Mouse (Mus musculus): ENCODE measurements around the gene Sccpdh. TPM values are rescaled to one million over a fixed set of nuclear protein-coding genes. Genes with fewer than 3 reads are reported as not detected.

Sccpdh gene
- total and polyA plus RNA-seq, 3 experiments = 10.3 to 22.2 (median 18.9) TPM

DNA sequence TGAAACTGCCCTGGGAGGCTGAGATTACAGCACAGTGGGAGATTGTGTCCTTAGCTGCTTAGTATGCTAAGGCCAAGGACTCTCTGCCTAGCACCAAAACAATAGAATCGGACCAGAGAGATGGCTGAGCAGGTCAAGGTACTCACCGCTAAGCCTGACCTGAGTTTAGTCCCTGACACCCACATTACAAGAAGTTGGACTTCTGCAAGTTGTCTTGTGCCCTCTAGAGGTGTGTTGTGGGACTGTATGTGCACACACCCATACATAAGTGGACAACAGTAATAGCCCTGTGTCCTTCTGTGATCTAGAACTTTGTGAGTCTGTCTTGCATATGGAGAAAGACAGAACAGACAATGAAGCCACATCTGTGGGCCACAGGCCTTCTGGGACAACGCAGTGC is 33.9 kb upstream of the Sccpdh start:
- peak in 1 of 2 experiments; percentile 33; a peak in 2 of 4 replicates for TF ChIP-seq CTCF (conservative IDR thresholded peaks at IDR 0.05 in 1 of 2, IDR thresholded peaks at IDR 0.05 in 1 of 2; ENCODE audit: low read depth in 2 of 2, low read length in 2 of 2)
- no peak for TF ChIP-seq MAZ (IDR thresholded peaks at IDR 0.05; ENCODE audit: low read depth, low read length)
- Histone ChIP-seq H3K9ac (ENCODE audit: insufficient read depth, low read depth) (no peak overlapping the region), H3K27me3 (replicated peaks) (no peaks in the 10 kb centered on the region), H3K4me1 (ENCODE audit: control insufficient read depth in 1 of 2, insufficient read depth in 2 of 2) (peaks cover 0 to 13% of the 10 kb centered on the region in 2 experiments; a peak in 2 of 4 replicates), H3K9me3 (replicated peaks; ENCODE audit: low read length) (no peaks in the 10 kb centered on the region), H3K79me2 (replicated peaks; ENCODE audit: control insufficient read depth, extremely low read depth, insufficient read depth, poor library complexity, severe bottlenecking) (no peaks in the 10 kb centered on the region), H3K36me3 (replicated peaks in 1 of 2; ENCODE audit: control insufficient read depth in 1 of 2, insufficient read depth in 1 of 2, low read length in 1 of 2) (no peaks in the 10 kb centered on the region), H3K4me2 (ENCODE audit: insufficient read depth, low read depth, poor library complexity, severe bottlenecking) (no peak overlapping the region), H3K27ac (ENCODE audit: insufficient read depth, low read depth) (no peak overlapping the region), H3K4me3 (replicated peaks in 1 of 3; ENCODE audit: low read depth in 2 of 3, low read length in 2 of 3, poor library complexity in 1 of 3) (no peak overlapping the region)
- no peak for DNase-seq (ENCODE audit: extremely low read depth)
- dilution Hi-C loops (cut with MboI; ENCODE audit: extremely low pct_ligation_motif_present, extremely low pct_unique_long_range_greater_than_20kb, low sequenced_read_pairs) (no loop called here), in situ Hi-C loops (cut with MboI; ENCODE audit: low pct_ligation_motif_present, low pct_unique_long_range_greater_than_20kb, low sequenced_read_pairs) (loop anchor here (25.0 kb wide), 1 partner anchor 203 kb away; no protein-coding TSS in a partner anchor)

DNA sequence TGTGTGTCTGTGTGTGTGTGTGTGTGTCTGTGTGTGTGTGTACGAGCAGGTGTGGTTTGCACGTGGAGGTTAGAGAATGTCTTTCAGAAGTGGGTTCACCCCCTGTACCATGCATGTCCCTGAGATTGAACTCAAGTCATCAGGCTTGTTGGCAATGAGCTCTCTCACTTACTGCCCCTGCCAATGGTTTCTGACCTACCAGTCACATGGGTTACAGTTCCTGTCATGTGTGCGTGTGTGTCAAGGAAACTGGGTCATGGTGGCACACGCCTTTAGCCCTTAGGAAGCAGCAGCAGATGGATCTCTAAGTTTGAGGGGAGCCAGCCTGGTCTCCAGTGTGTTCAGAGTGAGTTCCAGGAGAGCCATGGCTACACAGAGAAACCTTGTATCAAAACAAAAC is 25.3 kb upstream of the Sccpdh start:
- in situ Hi-C loops (cut with MboI; ENCODE audit: low pct_ligation_motif_present, low pct_unique_long_range_greater_than_20kb, low sequenced_read_pairs) = loop anchor here (10.0 to 25.0 kb wide), 2 partner anchors 92 to 195 kb away; no protein-coding TSS in a partner anchor
- Histone ChIP-seq H3K36me3 (replicated peaks in 1 of 2; ENCODE audit: control insufficient read depth in 1 of 2, insufficient read depth in 1 of 2, low read length in 1 of 2) (no peaks in the 10 kb centered on the region), H3K4me2 (ENCODE audit: insufficient read depth, low read depth, poor library complexity, severe bottlenecking) (no peak overlapping the region), H3K27me3 (replicated peaks) (no peaks in the 10 kb centered on the region), H3K4me1 (ENCODE audit: control insufficient read depth in 1 of 2, insufficient read depth in 2 of 2) (peaks cover 3% of the 10 kb centered on the region in 2 experiments; a peak in 2 of 4 replicates), H3K4me3 (replicated peaks in 1 of 3; ENCODE audit: low read depth in 2 of 3, low read length in 2 of 3, poor library complexity in 1 of 3) (no peak overlapping the region), H3K9me3 (replicated peaks; ENCODE audit: low read length) (no peaks in the 10 kb centered on the region), H3K27ac (ENCODE audit: insufficient read depth, low read depth) (no peak overlapping the region), H3K79me2 (replicated peaks; ENCODE audit: control insufficient read depth, extremely low read depth, insufficient read depth, poor library complexity, severe bottlenecking) (no peaks in the 10 kb centered on the region), H3K9ac (ENCODE audit: insufficient read depth, low read depth) (no peak overlapping the region)
- no peak for DNase-seq (ENCODE audit: extremely low read depth)
- dilution Hi-C loops (cut with MboI; ENCODE audit: extremely low pct_ligation_motif_present, extremely low pct_unique_long_range_greater_than_20kb, low sequenced_read_pairs) = no loop called here
- TF ChIP-seq IRF4 (IDR thresholded peaks at IDR 0.05; ENCODE audit: low read depth, low read length) = no peak
- peak; percentile 23 for TF ChIP-seq USF1 (IDR thresholded peaks at IDR 0.05; ENCODE audit: low read depth, low read length)
- no peak for TF ChIP-seq ETS1 (conservative IDR thresholded peaks at IDR 0.05; ENCODE audit: low read depth, low read length)
- no peak for TF ChIP-seq USF2 (conservative IDR thresholded peaks at IDR 0.05; ENCODE audit: low read depth, low read length)

DNA sequence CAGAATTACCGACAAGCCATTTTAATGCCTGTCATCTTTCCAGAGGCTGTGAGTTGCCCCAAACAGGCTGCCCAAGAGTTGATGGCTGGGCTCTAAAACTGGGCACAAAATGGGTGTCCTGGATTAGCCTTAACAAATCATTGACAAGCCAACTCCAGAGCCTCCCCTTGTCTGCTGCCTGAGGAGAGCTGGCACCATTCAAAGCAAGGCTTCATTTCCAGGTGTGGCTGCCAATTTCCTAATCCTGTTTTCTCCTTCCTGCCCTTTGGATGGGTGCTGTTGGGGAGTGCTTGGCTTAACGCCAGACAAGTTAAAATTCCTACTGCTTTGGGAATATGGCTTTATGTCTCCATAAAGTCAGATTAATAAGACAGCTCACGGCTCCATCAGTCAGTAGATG is 23.9 kb upstream of the Sccpdh start:
- Histone ChIP-seq H3K36me3 (replicated peaks in 1 of 2; ENCODE audit: control insufficient read depth in 1 of 2, insufficient read depth in 1 of 2, low read length in 1 of 2) (no peaks in the 10 kb centered on the region), H3K27ac (ENCODE audit: insufficient read depth, low read depth) (no peak overlapping the region), H3K79me2 (replicated peaks; ENCODE audit: control insufficient read depth, extremely low read depth, insufficient read depth, poor library complexity, severe bottlenecking) (no peaks in the 10 kb centered on the region), H3K9me3 (replicated peaks; ENCODE audit: low read length) (no peaks in the 10 kb centered on the region), H3K4me2 (ENCODE audit: insufficient read depth, low read depth, poor library complexity, severe bottlenecking) (no peak overlapping the region), H3K4me1 (ENCODE audit: control insufficient read depth in 1 of 2, insufficient read depth in 2 of 2) (peaks cover 3% of the 10 kb centered on the region in 2 experiments; a peak in 2 of 4 replicates), H3K4me3 (replicated peaks in 1 of 3; ENCODE audit: low read depth in 2 of 3, low read length in 2 of 3, poor library complexity in 1 of 3) (no peak overlapping the region), H3K9ac (ENCODE audit: insufficient read depth, low read depth) (no peak overlapping the region), H3K27me3 (replicated peaks) (no peaks in the 10 kb centered on the region)
- no peak for TF ChIP-seq MAX (IDR thresholded peaks at IDR 0.05; ENCODE audit: low read length)
- no peak for TF ChIP-seq ETS1 (conservative IDR thresholded peaks at IDR 0.05; ENCODE audit: low read depth, low read length)
- no peak for TF ChIP-seq CHD2 (IDR thresholded peaks at IDR 0.05; ENCODE audit: low read length)
- TF ChIP-seq MAFK (IDR thresholded peaks at IDR 0.05; ENCODE audit: insufficient replicate concordance, low read length) = no peak
- TF ChIP-seq MAZ (IDR thresholded peaks at IDR 0.05; ENCODE audit: low read depth, low read length) = no peak
- TF ChIP-seq TCF12 (IDR thresholded peaks at IDR 0.05; ENCODE audit: low read depth, low read length) = no peak
- TF ChIP-seq MXI1 (IDR thresholded peaks at IDR 0.05; ENCODE audit: low read depth, low read length) = no peak
- TF ChIP-seq HCFC1 (IDR thresholded peaks at IDR 0.05; ENCODE audit: low read depth, low read length) = no peak
- TF ChIP-seq RAD21 (IDR thresholded peaks at IDR 0.05; ENCODE audit: low read depth, low read length) = no peak
- no peak for TF ChIP-seq SMC3 (IDR thresholded peaks at IDR 0.05; ENCODE audit: low read depth, low read length)
- no peak for TF ChIP-seq NELFE (IDR thresholded peaks at IDR 0.05; ENCODE audit: low read depth, low read length)
- TF ChIP-seq BHLHE40 (IDR thresholded peaks at IDR 0.05; ENCODE audit: low read depth, low read length) = no peak
- no peak for TF ChIP-seq UBTF (IDR thresholded peaks at IDR 0.05; ENCODE audit: low read depth, low read length)
- TF ChIP-seq CTCF (conservative IDR thresholded peaks at IDR 0.05 in 1 of 2, IDR thresholded peaks at IDR 0.05 in 1 of 2; ENCODE audit: low read depth in 2 of 2, low read length in 2 of 2) = no peak
- dilution Hi-C loops (cut with MboI; ENCODE audit: extremely low pct_ligation_motif_present, extremely low pct_unique_long_range_greater_than_20kb, low sequenced_read_pairs) (no loop called here), in situ Hi-C loops (cut with MboI; ENCODE audit: low pct_ligation_motif_present, low pct_unique_long_range_greater_than_20kb, low sequenced_read_pairs) (loop anchor here (10.0 to 25.0 kb wide), 2 partner anchors 91 to 193 kb away; no protein-coding TSS in a partner anchor)
- no peak for DNase-seq (ENCODE audit: extremely low read depth)

Data from CH12.LX (cell line).